Mouse (Mus musculus): ENCODE measurements around the gene Vti1a. TPM values are rescaled to one million over a fixed set of nuclear protein-coding genes. Genes with fewer than 3 reads are reported as not detected.

Vti1a gene
- polyA plus RNA-seq, 1 experiment: 23.5 TPM

GRCm38 (mm10) chr19:55578094-55579085 is 262.3 kb downstream of the Vti1a start:
- no peak for TF ChIP-seq CTCF (IDR thresholded peaks at IDR 0.05; ENCODE audit: borderline replicate concordance, extremely low read depth, insufficient read depth, insufficient read length)
- no peak for TF ChIP-seq POLR2A (IDR thresholded peaks at IDR 0.05; ENCODE audit: borderline replicate concordance, extremely low read depth, insufficient read depth, insufficient read length, poor library complexity, severe bottlenecking)
- peak; percentile 97 for DNase-seq (ENCODE audit: low read depth)

GRCm38 (mm10) chr19:55579310-55579709 is 263.2 kb downstream of the Vti1a start:
- no peak for DNase-seq (ENCODE audit: low read depth)
- no peak for TF ChIP-seq CTCF (IDR thresholded peaks at IDR 0.05; ENCODE audit: borderline replicate concordance, extremely low read depth, insufficient read depth, insufficient read length)
- no peak for TF ChIP-seq POLR2A (IDR thresholded peaks at IDR 0.05; ENCODE audit: borderline replicate concordance, extremely low read depth, insufficient read depth, insufficient read length, poor library complexity, severe bottlenecking)

- TF ChIP-seq CTCF (IDR thresholded peaks at IDR 0.05; ENCODE audit: borderline replicate concordance, extremely low read depth, insufficient read depth, insufficient read length): no peak
- DNase-seq (ENCODE audit: low read depth): no peak
Measured at GRCm38 (mm10) chr19:55580152-55580551, 264.1 kb downstream of the Vti1a start.

GRCm38 (mm10) chr19:55580667-55581066 is 264.6 kb downstream of the Vti1a start:
- DNase-seq (ENCODE audit: low read depth): no peak
- no peak for TF ChIP-seq POLR2A (IDR thresholded peaks at IDR 0.05; ENCODE audit: borderline replicate concordance, extremely low read depth, insufficient read depth, insufficient read length, poor library complexity, severe bottlenecking)

GRCm38 (mm10) chr19:55582896-55583653 is 267.0 kb downstream of the Vti1a start:
- TF ChIP-seq CTCF (IDR thresholded peaks at IDR 0.05; ENCODE audit: borderline replicate concordance, extremely low read depth, insufficient read depth, insufficient read length) (no peak), POLR2A (IDR thresholded peaks at IDR 0.05; ENCODE audit: borderline replicate concordance, extremely low read depth, insufficient read depth, insufficient read length, poor library complexity, severe bottlenecking) (no peak)
- no peak for DNase-seq (ENCODE audit: low read depth)

- no peak for DNase-seq (ENCODE audit: low read depth)
- TF ChIP-seq POLR2A (IDR thresholded peaks at IDR 0.05; ENCODE audit: borderline replicate concordance, extremely low read depth, insufficient read depth, insufficient read length, poor library complexity, severe bottlenecking) (no peak), CTCF (IDR thresholded peaks at IDR 0.05; ENCODE audit: borderline replicate concordance, extremely low read depth, insufficient read depth, insufficient read length) (no peak)
Measured at GRCm38 (mm10) chr19:55585270-55586224, 269.5 kb downstream of the Vti1a start.

GRCm38 (mm10) chr19:55587638-55588421 is 271.7 kb downstream of the Vti1a start:
- DNase-seq (ENCODE audit: low read depth): no peak
- TF ChIP-seq POLR2A (IDR thresholded peaks at IDR 0.05; ENCODE audit: borderline replicate concordance, extremely low read depth, insufficient read depth, insufficient read length, poor library complexity, severe bottlenecking): no peak
- no peak for TF ChIP-seq CTCF (IDR thresholded peaks at IDR 0.05; ENCODE audit: borderline replicate concordance, extremely low read depth, insufficient read depth, insufficient read length)

- DNase-seq (ENCODE audit: low read depth): peak; percentile 37
- TF ChIP-seq CTCF (IDR thresholded peaks at IDR 0.05; ENCODE audit: borderline replicate concordance, extremely low read depth, insufficient read depth, insufficient read length) (no peak), POLR2A (IDR thresholded peaks at IDR 0.05; ENCODE audit: borderline replicate concordance, extremely low read depth, insufficient read depth, insufficient read length, poor library complexity, severe bottlenecking) (no peak)
Measured at GRCm38 (mm10) chr19:55588948-55589896, 273.1 kb downstream of the Vti1a start.

GRCm38 (mm10) chr19:55592876-55593691 is 277.0 kb downstream of the Vti1a start:
- TF ChIP-seq CTCF (IDR thresholded peaks at IDR 0.05; ENCODE audit: borderline replicate concordance, extremely low read depth, insufficient read depth, insufficient read length) (no peak), POLR2A (IDR thresholded peaks at IDR 0.05; ENCODE audit: borderline replicate concordance, extremely low read depth, insufficient read depth, insufficient read length, poor library complexity, severe bottlenecking) (no peak)

More at GRCm38 (mm10) chr19:55592876-55593691, 277.0 kb downstream of the Vti1a start:
- peak; percentile 91 for DNase-seq (ENCODE audit: low read depth)
